Mouse (Mus musculus): ENCODE data around the gene Socs1. TPM values are rescaled to one million over a fixed set of nuclear protein-coding genes. Genes with fewer than 3 reads are reported as not detected.

Socs1 gene
- total RNA-seq, 1 experiment, result 2.4 TPM

DNA sequence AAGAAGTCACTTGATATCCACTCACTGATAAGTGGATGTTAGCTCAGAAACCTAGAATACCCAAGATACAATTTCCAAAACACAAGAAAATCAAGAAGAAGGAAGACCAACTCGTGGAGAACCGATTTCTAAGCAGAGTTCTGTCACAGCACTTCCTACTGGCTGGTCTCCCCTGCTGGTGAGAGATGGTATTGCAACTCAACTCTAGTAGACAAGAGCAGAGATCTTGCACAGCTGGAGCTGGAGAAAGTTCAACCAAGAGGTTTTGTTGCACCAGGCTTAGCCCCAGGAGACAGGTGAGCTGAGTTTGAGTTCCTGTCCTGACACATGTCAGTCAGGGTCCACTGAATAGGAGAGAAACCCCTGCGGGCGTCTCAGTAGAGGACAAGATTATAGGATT is 18.2 kb downstream of the Socs1 start:
- Histone ChIP-seq H3K4me1 (ENCODE audit: control insufficient read depth in 2 of 2, insufficient read depth in 2 of 2, low read length in 2 of 2, poor library complexity in 1 of 2) (no peaks in the 10 kb centered on the region), H3K36me3 (ENCODE audit: control insufficient read depth, insufficient read depth, low read length, poor library complexity, severe bottlenecking) (no peaks in the 10 kb centered on the region), H3K9ac (ENCODE audit: insufficient read depth, low read depth, low read length, poor library complexity, severe bottlenecking) (no peak overlapping the region), H3K27ac (ENCODE audit: insufficient read depth, low read depth, low read length, poor library complexity, severe bottlenecking) (no peak overlapping the region), H3K4me3 (ENCODE audit: insufficient read depth in 1 of 2, low read depth in 1 of 2, low read length in 2 of 2, poor library complexity in 1 of 2, severe bottlenecking in 1 of 2) (no peak overlapping the region), H3K9me3 (ENCODE audit: control insufficient read depth, insufficient read depth, low read depth, low read length) (no peaks in the 10 kb centered on the region)
- peak; percentile 74 for DNase-seq (ENCODE audit: low read depth, low spot score)
- in situ Hi-C loops (cut with MboI; ENCODE audit: low sequenced_read_pairs in 2 of 2, unreplicated experiment in 2 of 2), result no loop called here
- TF ChIP-seq CHD2 (IDR thresholded peaks at IDR 0.05; ENCODE audit: low read depth, low read length), result no peak
- TF ChIP-seq HCFC1 (IDR thresholded peaks at IDR 0.05; ENCODE audit: borderline replicate concordance, insufficient read depth, low read length), result no peak
- TF ChIP-seq ZC3H11A (IDR thresholded peaks at IDR 0.05; ENCODE audit: borderline replicate concordance, low read depth, low read length), result no peak
- TF ChIP-seq MAFK (IDR thresholded peaks at IDR 0.05; ENCODE audit: insufficient read depth, low read depth, low read length), result no peak
- TF ChIP-seq ZNF384 (IDR thresholded peaks at IDR 0.05; ENCODE audit: low read depth, low read length), result no peak

DNA sequence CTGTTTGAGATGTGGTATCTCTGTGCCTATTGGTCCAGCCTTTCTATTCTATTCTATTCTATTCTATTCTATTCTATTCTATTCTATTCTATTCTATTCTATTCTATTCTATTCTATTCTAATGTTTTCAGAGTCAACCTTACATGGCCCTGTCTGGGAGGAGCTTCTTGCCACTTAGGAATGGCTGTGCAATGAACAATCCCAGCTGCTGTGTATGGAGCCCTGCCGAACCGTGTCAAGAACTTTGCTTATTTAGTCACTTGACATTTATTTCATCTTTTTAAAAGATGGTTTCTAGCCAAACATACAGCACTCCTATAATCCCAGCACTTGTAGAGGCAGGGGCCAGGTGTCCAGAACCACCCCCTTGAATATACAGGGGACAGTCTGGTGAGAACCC is 21.0 kb downstream of the Socs1 start:
- in situ Hi-C loops (cut with MboI; ENCODE audit: low sequenced_read_pairs in 2 of 2, unreplicated experiment in 2 of 2), result no loop called here
- Histone ChIP-seq H3K9ac (ENCODE audit: insufficient read depth, low read depth, low read length, poor library complexity, severe bottlenecking) (no peak overlapping the region), H3K27ac (ENCODE audit: insufficient read depth, low read depth, low read length, poor library complexity, severe bottlenecking) (no peak overlapping the region), H3K4me3 (ENCODE audit: insufficient read depth in 1 of 2, low read depth in 1 of 2, low read length in 2 of 2, poor library complexity in 1 of 2, severe bottlenecking in 1 of 2) (no peak overlapping the region), H3K4me1 (ENCODE audit: control insufficient read depth in 2 of 2, insufficient read depth in 2 of 2, low read length in 2 of 2, poor library complexity in 1 of 2) (peaks cover 0 to 2% of the 10 kb centered on the region in 2 experiments; a peak in 1 of 4 replicates), H3K9me3 (ENCODE audit: control insufficient read depth, insufficient read depth, low read depth, low read length) (no peaks in the 10 kb centered on the region), H3K36me3 (ENCODE audit: control insufficient read depth, insufficient read depth, low read length, poor library complexity, severe bottlenecking) (no peaks in the 10 kb centered on the region)
- no peak for DNase-seq (ENCODE audit: low read depth, low spot score)
- TF ChIP-seq MAFK (IDR thresholded peaks at IDR 0.05; ENCODE audit: insufficient read depth, low read depth, low read length), result no peak
- no peak for TF ChIP-seq HCFC1 (IDR thresholded peaks at IDR 0.05; ENCODE audit: borderline replicate concordance, insufficient read depth, low read length)
- no peak for TF ChIP-seq CHD2 (IDR thresholded peaks at IDR 0.05; ENCODE audit: low read depth, low read length)
- TF ChIP-seq ZNF384 (IDR thresholded peaks at IDR 0.05; ENCODE audit: low read depth, low read length), result no peak
- no peak for TF ChIP-seq ZC3H11A (IDR thresholded peaks at IDR 0.05; ENCODE audit: borderline replicate concordance, low read depth, low read length)

DNA sequence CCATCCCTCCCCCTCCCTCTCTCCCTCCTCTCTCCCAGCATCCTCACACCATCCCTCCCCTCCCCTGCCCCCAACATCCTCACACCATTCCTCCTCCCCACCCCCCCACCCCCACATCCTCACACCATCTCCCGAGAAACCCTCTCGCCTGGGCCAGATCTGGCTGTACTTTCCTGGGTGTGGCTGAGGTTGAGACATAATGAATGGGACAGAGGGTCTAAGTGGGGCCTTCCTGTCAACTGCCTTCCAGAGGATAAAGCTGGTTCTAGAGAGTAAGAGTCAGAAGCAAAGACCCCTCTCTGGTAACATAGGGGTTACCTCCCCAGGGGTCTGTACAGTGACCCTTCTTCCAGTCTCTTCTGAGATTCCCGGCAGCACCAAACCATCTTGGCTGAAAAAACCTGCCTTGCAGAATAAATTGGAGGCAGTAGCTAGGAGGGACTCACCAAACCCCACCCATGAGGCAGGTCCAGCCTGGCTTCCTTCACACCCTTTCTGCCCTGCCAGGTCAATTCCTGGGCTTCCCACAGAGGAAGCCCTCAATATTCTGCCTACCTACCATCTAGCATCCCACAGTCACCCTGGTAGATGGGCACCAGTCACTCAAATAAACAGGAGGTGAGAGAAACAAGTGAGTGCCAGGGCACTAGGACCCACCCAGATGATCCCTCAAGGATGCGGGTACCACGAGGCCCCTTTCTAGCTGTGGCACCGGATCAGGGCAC is 21.6 kb downstream of the Socs1 start:
- Histone ChIP-seq H3K36me3 (ENCODE audit: control insufficient read depth, insufficient read depth, low read length, poor library complexity, severe bottlenecking) (no peaks in the 10 kb centered on the region), H3K4me1 (ENCODE audit: control insufficient read depth in 2 of 2, insufficient read depth in 2 of 2, low read length in 2 of 2, poor library complexity in 1 of 2) (peaks cover 0 to 2% of the 10 kb centered on the region in 2 experiments; a peak in 1 of 4 replicates), H3K9ac (ENCODE audit: insufficient read depth, low read depth, low read length, poor library complexity, severe bottlenecking) (no peak overlapping the region), H3K27ac (ENCODE audit: insufficient read depth, low read depth, low read length, poor library complexity, severe bottlenecking) (no peak overlapping the region), H3K9me3 (ENCODE audit: control insufficient read depth, insufficient read depth, low read depth, low read length) (no peaks in the 10 kb centered on the region), H3K4me3 (ENCODE audit: insufficient read depth in 1 of 2, low read depth in 1 of 2, low read length in 2 of 2, poor library complexity in 1 of 2, severe bottlenecking in 1 of 2) (no peak overlapping the region)
- TF ChIP-seq ZNF384 (IDR thresholded peaks at IDR 0.05; ENCODE audit: low read depth, low read length) (no peak), CHD2 (IDR thresholded peaks at IDR 0.05; ENCODE audit: low read depth, low read length) (no peak), MAFK (IDR thresholded peaks at IDR 0.05; ENCODE audit: insufficient read depth, low read depth, low read length) (no peak), ZC3H11A (IDR thresholded peaks at IDR 0.05; ENCODE audit: borderline replicate concordance, low read depth, low read length) (no peak), HCFC1 (IDR thresholded peaks at IDR 0.05; ENCODE audit: borderline replicate concordance, insufficient read depth, low read length) (no peak)
- in situ Hi-C loops (cut with MboI; ENCODE audit: low sequenced_read_pairs in 2 of 2, unreplicated experiment in 2 of 2), result no loop called here
- DNase-seq (ENCODE audit: low read depth, low spot score), result no peak

DNA sequence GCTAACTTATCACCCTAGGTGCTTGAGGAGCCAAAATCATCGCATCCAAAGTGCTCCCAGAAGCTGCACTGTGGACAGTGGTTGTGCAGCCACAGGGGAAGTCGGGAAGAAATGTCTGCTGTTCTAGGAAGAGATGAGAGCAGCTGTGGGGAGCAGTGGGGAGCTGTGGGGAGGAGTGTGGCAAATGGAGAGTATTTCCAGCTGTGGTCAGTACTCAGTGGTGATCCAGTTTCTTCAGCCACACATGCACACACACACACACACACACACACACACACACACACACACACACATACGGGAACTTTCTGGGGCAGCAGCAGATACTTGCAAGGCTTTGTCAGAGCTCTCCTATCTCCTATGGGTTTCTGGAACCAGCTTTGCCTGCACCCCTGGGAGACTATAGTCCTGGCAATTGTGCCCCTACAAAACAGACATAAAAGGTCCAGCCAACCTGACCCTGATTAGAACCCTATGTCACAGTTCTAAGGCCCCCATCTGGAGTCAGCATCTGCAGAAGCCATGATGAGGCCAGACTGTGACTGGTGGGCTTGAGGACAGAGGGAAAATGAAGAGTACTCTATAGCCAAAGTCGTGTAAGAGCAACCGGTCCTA is 22.7 kb downstream of the Socs1 start:
- TF ChIP-seq ZNF384 (IDR thresholded peaks at IDR 0.05; ENCODE audit: low read depth, low read length) (no peak), CHD2 (IDR thresholded peaks at IDR 0.05; ENCODE audit: low read depth, low read length) (no peak), HCFC1 (IDR thresholded peaks at IDR 0.05; ENCODE audit: borderline replicate concordance, insufficient read depth, low read length) (no peak), MAFK (IDR thresholded peaks at IDR 0.05; ENCODE audit: insufficient read depth, low read depth, low read length) (no peak), ZC3H11A (IDR thresholded peaks at IDR 0.05; ENCODE audit: borderline replicate concordance, low read depth, low read length) (no peak)
- in situ Hi-C loops (cut with MboI; ENCODE audit: low sequenced_read_pairs in 2 of 2, unreplicated experiment in 2 of 2), result no loop called here
- H3K4me1 ChIP-seq (ENCODE audit: control insufficient read depth in 2 of 2, insufficient read depth in 2 of 2, low read length in 2 of 2, poor library complexity in 1 of 2), result peaks cover 0 to 2% of the 10 kb centered on the region in 2 experiments; a peak in 2 of 4 replicates
- no peak overlapping the region for H3K4me3 ChIP-seq (ENCODE audit: insufficient read depth in 1 of 2, low read depth in 1 of 2, low read length in 2 of 2, poor library complexity in 1 of 2, severe bottlenecking in 1 of 2)
- no peak overlapping the region for H3K9ac ChIP-seq (ENCODE audit: insufficient read depth, low read depth, low read length, poor library complexity, severe bottlenecking)
- H3K36me3 ChIP-seq (ENCODE audit: control insufficient read depth, insufficient read depth, low read length, poor library complexity, severe bottlenecking), result no peaks in the 10 kb centered on the region
- DNase-seq (ENCODE audit: low read depth, low spot score), result no peak
- no peaks in the 10 kb centered on the region for H3K9me3 ChIP-seq (ENCODE audit: control insufficient read depth, insufficient read depth, low read depth, low read length)
- H3K27ac ChIP-seq (ENCODE audit: insufficient read depth, low read depth, low read length, poor library complexity, severe bottlenecking), result no peak overlapping the region

Data from ES-E14 (cell line).